Mouse (Mus musculus) kidney, adult 2 months (tissue): Measurements from ENCODE around the gene Wdr75. TPM values are rescaled to one million over a fixed set of nuclear protein-coding genes. Genes with fewer than 3 reads are reported as not detected.

ENCODE experiments used
- DNase-seq: peaks from one replicate; pipeline ENCODE4 v3.0.0; 2021
- H3K27ac ChIP-seq: fragments of 200-500 bp; 2 replicates; pipeline ENCODE4 v1.5.1; 2012; ENCODE audit warnings: low read depth, low read length, control low read depth, inconsistent platforms; ENCODE audit not compliant: insufficient read depth
- H3K27me3 ChIP-seq: fragments of 200-500 bp; replicated peaks from 2 replicates; pipeline ENCODE4 v1.6.1; 2012; ENCODE audit warnings: mild to moderate bottlenecking, moderate library complexity, low read length, inconsistent platforms; ENCODE audit not compliant: control insufficient read depth, insufficient read depth
- H3K36me3 ChIP-seq: fragments of 200-500 bp; 2 replicates; pipeline ENCODE4 v1.6.1; 2012; ENCODE audit warnings: mild to moderate bottlenecking, moderate library complexity, low read length, inconsistent platforms; ENCODE audit not compliant: control insufficient read depth, insufficient read depth
- H3K4me1 ChIP-seq: fragments of 200-500 bp; 2 replicates; pipeline ENCODE4 v1.6.1; 2011; ENCODE audit warnings: low read length; ENCODE audit not compliant: control insufficient read depth, insufficient read depth
- H3K4me3 ChIP-seq: fragments of 200-500 bp; 2 replicates; pipeline ENCODE4 v1.5.1; 2011; ENCODE audit warnings: mild to moderate bottlenecking, low read depth, low read length, control low read depth; ENCODE audit not compliant: insufficient read depth
- CTCF ChIP-seq: fragments of 200-500 bp; conservative IDR thresholded peaks from 2 replicates; pipeline ENCODE4 v1.5.1; 2011; ENCODE audit warnings: low read depth, mild to moderate bottlenecking, control low read depth, low read length, moderate library complexity, mixed read lengths; ENCODE audit not compliant: insufficient read depth, insufficient read length
- POLR2A ChIP-seq: fragments of 200-500 bp; IDR thresholded peaks from one replicate; pipeline ENCODE4 v1.6.1; 2011; ENCODE audit warnings: low read depth, low read length, control low read depth
- WGBS: fragments of 180-500 bp; shearing (Covaris S2); methylation state at CpG from one replicate; pipeline ENCODE4 v1.1.7; 2018; 5-methylcytosine and 5-hydroxymethylcytosine counted together
- polyA plus RNA-seq: library from polyadenylated mRNA; depleted of rRNA; stranded (reverse); fragments of >200 nt; gene quantifications from 2 replicates; pipeline ENCODE4 v1.2.3, GENCODE M21; 2012; rRNA removed

Wdr75 gene
- polyA plus RNA-seq, 1 experiment, result 29.5 TPM

DNA sequence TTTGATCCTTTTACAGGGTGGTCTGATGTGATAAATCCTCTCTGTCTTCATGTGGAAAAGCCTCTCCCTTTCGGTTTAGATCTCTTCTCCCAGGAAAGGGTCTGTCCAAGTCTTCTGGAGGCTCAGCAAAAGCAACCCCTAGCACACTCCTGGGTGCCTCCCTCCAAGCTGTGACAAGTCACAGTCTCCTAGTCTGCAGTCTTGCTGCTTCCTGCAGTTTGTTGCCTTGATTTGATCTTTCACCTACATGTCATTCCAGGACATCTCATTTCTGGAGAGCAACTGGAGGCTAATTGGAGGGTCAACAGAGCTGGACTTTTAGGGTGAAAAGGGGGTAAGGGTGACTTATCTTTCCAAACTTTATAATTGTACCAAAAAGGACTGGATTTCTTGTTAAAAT is 70.3 kb downstream of the Wdr75 start:
- TF ChIP-seq CTCF (no peak), POLR2A (no peak)
- Histone ChIP-seq H3K27ac (0 out of 2 replicates have a peak overlapping the region, but pooled peaks have one; percentile 3), H3K27me3 (no peaks in the 10 kb centered on the region), H3K4me3 (no peak overlapping the region), H3K4me1 (peaks cover 9% of the 10 kb centered on the region), H3K36me3 (no peaks in the 10 kb centered on the region)
- 34% methylated on average over 1 of the region's 1 CpGs for WGBS
- DNase-seq, result peak; percentile 58

DNA sequence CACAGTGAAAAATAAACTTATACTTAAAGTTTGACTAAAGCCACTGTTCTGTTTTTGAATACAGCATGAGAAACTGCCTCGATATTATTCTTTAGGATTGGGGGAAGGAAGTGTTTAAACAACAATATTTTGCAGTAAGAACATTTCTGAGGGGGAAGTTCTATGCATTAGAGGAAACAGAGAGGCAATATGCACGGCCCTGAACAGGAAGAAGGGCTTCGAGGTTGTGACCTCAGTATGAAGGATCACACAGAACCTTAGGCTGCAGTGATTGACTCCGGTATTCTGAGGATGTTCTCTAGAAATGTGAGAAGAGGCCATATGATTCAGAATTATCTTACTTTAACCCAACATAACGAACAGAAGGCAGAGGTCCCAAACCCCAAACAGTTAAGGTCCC is 70.8 kb downstream of the Wdr75 start:
- H3K4me1 ChIP-seq, result peaks cover 9% of the 10 kb centered on the region
- TF ChIP-seq CTCF, result no peak
- TF ChIP-seq POLR2A, result no peak
- peak overlapping the region; percentile 68; the same call in 1 of the 2 replicates for H3K27ac ChIP-seq
- WGBS, result 43% methylated on average over 5 of the region's 5 CpGs
- no peak overlapping the region for H3K4me3 ChIP-seq
- H3K27me3 ChIP-seq, result no peaks in the 10 kb centered on the region
- H3K36me3 ChIP-seq, result no peaks in the 10 kb centered on the region
- no peak for DNase-seq

DNA sequence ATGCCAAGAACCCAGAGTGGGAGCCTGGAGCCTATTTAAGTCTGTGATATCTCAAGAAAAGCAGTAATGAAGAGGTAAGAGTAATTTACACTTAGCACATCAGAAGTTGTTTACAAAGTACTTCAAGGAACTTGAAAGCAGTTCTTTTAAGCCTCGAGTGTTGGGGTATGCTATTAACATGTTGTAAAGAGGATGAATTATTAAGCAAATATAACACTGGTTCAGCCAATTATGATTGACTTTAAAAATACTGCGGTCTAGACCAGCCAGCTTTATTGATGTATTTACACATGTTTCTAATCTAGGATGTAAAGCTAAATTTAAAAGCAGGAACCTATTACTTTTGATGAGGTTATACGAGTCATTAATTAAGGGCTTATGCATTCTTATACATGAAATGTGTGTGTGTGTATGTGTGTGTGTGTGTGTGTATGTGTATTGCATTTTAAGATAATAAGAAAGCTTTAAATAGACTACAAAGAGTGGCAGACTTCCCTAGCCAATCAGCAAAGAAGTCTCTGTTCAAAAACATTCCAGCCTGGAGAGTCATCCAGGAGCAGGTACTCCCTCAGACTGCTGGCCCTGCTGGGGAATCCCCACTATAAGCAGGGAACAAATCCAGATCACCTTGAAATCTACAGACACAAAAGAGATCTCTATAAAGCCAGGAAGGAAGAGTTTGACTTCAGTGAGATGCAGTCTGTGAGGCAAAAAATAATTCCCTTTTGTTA is 71.5 kb downstream of the Wdr75 start:
- no peaks in the 10 kb centered on the region for H3K36me3 ChIP-seq
- TF ChIP-seq CTCF (no peak), POLR2A (no peak)
- whole genome bisulfite sequencing, result 40% methylated on average over 3 of the region's 3 CpGs
- H3K27me3 ChIP-seq, result no peaks in the 10 kb centered on the region
- peak overlapping the region; percentile 68 for H3K27ac ChIP-seq
- H3K4me3 ChIP-seq, result no peak overlapping the region
- peaks cover 9% of the 10 kb centered on the region for H3K4me1 ChIP-seq
- DNase-seq, result no peak

DNA sequence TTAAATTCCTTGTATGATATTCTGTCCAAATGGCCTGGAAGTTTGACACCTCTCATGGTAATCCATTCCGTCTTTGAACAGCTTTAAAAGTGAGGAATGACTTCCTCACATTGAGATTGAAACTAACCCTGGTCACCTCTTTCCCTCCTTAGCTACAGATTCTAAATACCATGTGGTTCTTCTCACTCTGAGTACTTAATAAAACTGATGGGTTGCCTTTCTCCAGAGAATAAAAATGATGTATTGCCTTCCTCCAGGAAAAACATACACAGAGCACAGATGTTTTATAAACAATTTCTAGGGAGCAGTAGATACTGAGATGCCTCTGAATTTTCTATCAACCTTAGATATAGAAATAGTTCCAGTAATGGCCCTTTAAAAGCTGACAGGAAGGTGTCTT is 73.1 kb downstream of the Wdr75 start:
- Histone ChIP-seq H3K36me3 (no peaks in the 10 kb centered on the region), H3K27ac (no peak overlapping the region), H3K4me3 (no peak overlapping the region), H3K27me3 (no peaks in the 10 kb centered on the region), H3K4me1 (peaks cover 6% of the 10 kb centered on the region; the same call in 1 of the 2 replicates)
- DNase-seq, result peak; percentile 33
- TF ChIP-seq POLR2A (no peak), CTCF (no peak)
- 75% methylated on average over 1 of the region's 1 CpGs for whole genome bisulfite sequencing

DNA sequence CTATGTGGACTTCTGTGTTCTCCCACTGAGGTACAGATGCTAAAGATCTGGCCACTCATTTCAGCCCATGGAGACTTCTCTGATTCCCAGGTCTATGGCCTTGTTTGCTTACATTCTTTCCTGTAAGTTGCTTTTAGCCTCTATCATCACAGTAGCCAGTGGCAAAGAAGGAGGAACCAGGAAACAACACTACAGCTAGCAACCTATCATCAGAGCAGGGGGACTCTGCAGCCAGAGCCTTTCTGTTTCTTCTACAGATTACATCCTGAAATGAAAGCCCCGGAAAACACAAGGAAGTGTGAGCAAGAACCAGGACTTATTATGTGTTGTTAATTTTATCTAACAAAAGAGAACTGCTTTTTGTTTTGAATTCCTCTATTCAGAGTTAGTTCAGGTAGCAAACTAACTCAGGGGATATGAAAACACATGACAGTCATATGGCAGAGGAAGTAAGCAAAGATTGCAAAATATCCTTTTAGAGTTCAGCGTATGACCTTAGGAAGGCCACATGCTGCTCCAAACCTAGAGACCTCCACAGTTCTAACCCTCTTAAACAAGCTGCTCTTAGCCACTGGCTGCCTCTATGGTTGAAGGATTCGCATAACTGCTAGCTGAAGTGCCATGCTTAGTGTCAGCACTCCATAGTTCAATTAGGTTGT is 73.6 kb downstream of the Wdr75 start:
- Histone ChIP-seq H3K4me3 (no peak overlapping the region), H3K27me3 (no peaks in the 10 kb centered on the region), H3K4me1 (peaks cover 6% of the 10 kb centered on the region; the same call in 1 of the 2 replicates), H3K36me3 (no peaks in the 10 kb centered on the region), H3K27ac (peak overlapping the region; percentile 46; the same call in 1 of the 2 replicates)
- WGBS, result 59% methylated on average over 3 of the region's 3 CpGs
- TF ChIP-seq POLR2A (no peak), CTCF (no peak)
- no peak for DNase-seq

Other genes starting within 250 kb of the Wdr75 start
- gene Gm5269, start 95.1 kb downstream of the Wdr75 start, polyA plus RNA-seq, result not detected in 2 replicates
- gene Slc40a1, start 131.4 kb downstream of the Wdr75 start, polyA plus RNA-seq, result 26.9 and 34.2 TPM in 2 replicates